Mouse (Mus musculus) megakaryocyte, embryonic 14.5 days (primary cell): ENCODE data around the gene Gm49325.

Experiments used
- FLI1 ChIP-seq: IDR thresholded peaks from 2 replicates; pipeline ENCODE4 v1.6.1; 2012; ENCODE audit warnings: low read length, inconsistent platforms, mixed read lengths
- GATA1 ChIP-seq: IDR thresholded peaks from 3 replicates; pipeline ENCODE4 v1.6.1; 2012; ENCODE audit warnings: mixed read lengths, low read length, inconsistent platforms, borderline replicate concordance

DNA sequence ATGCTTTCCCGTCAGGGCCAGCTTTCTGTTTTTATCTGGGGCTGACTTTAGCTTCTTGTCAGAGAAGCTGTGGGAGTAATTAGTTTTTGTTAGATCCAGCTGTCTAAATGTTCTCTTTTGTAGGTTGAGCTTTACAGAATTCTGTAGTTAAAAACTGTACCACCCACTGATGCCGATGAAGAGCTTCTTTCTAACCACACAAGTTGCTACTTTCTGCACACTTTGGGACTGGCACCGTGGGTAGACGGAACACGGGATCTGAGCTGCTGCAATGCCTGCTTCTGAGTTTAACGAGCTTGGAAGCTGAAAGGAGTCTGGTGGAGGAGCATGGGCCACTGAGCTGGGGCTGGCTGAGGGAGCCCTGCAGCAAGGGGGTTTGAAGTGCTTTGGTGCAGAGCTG is 14.5 kb upstream of the Gm49325 start:
- TF ChIP-seq GATA1 = no peak
- no peak for TF ChIP-seq FLI1
